Mouse (Mus musculus): Measurements from ENCODE around the gene Inpp5a.

Gene Inpp5a

GRCm38 (mm10) chr7:139479077-139479476 is 90.2 kb downstream of the Inpp5a start:
- DNase-seq (ENCODE audit: low read depth), result no peak

DNA sequence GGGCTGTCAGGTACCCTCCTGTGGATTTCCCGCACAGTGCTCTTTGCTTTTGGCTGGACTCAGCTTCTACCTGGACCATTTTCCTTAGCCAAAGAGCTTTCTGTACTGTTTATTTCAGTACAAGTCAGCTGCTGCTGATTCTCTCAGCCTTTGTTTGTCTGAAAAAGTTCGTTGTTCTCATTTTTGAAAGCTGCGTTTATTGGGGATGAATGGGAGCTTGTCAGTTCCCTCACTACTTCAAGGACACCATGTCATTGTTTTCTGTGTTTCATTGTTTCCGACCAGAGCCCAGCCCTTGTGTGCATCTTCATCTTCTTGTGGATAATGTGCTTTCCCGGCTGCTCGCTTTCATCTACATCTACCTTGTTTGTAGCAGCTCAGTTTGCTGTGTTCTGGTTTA is 90.7 kb downstream of the Inpp5a start:
- DNase-seq (ENCODE audit: low read depth), result no peak

DNA sequence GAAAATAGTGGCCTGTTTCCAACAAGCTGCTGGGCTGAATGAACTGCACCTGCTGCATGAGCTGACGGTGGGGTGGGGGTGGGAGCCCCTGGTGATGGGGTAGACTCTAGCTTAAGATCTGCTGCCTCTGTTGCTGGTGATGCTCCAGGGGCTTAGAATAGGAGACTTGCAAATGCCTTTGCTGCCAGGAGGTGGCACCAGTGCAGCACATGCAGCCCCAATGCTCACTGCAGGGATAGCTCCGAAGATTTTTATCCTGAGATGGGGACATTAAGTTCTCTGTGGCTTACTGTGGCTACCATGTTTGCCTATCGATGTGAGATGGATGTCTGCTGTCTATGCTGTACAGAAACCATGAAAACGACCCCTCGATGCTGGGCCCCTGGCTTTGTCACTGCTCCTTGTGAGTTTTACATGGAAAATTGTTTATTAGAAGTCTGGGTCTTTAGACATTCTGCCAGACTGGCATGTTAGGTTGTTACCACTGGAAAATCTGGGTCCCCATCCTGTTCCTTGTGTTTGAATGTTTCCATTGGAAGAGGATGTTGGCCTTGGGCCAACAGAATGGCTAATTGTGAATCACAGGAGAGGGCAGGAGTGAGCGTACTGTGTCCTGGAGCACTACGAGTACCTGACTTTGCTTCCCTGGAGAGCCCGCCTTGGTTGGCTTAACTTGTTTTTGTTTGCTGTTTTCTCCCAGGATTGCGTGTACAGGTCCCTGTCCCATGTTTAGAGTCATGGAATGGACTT is 95.5 kb downstream of the Inpp5a start:
- peak; percentile 70 for DNase-seq (ENCODE audit: low read depth)

DNA sequence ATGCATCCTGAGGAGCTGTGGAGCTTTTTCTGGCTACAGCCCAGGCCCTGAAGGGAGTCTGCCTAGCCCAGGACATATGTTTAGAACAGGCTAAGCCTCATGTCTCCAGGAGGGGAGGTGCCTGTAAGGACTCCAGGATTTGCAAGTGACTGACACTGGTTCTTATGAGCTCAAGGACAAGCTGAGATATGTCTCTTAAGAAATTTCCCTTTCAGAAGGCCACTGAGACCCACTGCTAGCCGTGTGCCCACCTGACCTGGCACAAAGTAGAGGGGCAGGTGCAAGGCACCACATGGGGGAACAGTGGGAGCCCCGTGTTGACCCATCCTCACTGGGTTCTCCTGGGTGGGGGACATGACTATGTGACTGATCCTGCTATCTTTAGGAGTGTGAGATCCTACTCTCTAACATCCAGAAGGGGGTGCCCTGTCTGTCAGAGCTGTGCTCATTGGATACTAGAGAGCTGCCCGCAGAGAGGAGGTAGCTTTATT is 100.9 kb downstream of the Inpp5a start:
- no peak for DNase-seq (ENCODE audit: low read depth)

GRCm38 (mm10) chr7:139492351-139492750 is 103.4 kb downstream of the Inpp5a start:
- no peak for DNase-seq (ENCODE audit: low read depth)

DNA sequence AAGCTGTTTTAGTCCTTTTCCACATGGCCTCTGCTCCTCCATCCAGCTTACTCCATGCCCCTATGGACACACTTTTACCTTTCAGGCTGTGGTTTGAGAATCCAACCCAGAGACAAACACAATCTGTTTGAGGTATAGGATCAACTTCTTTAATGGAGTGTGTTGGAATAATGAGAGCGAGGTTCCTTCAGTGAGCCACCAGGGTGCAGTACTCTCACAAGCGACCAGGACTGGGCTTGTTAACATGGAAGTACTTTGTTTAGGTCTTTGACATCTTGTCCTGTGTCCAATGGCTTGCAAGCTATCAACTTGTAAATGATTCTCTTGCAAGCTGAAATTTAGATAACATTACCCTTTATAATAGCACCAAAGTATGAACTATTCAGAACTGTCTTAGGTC is 104.0 kb downstream of the Inpp5a start:
- peak; percentile 16 for DNase-seq (ENCODE audit: low read depth)

DNA sequence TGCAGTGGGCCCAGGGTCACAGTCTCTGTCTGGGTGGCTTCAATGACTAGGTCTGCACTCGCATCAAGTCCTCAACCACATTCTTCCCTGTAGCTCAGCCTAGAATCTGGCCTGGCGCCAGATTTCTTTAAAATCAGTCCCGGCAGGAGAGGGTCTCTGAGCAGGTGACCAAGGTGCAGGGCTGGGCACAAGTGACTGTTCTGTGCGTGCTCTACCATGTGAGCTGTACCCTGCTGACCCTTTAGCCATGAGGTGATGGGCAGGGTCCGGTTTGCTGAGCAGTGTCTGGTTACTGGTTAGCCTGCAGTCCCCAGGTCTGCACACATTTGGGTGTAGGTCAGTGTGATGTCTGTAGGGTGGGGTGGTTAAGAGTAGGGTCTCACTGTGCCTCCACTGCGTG is 106.9 kb downstream of the Inpp5a start:
- no peak for DNase-seq (ENCODE audit: low read depth)

GRCm38 (mm10) chr7:139498038-139498625 is 109.2 kb downstream of the Inpp5a start:
- DNase-seq (ENCODE audit: low read depth), result no peak

- no peak for DNase-seq (ENCODE audit: low read depth)
Observed at GRCm38 (mm10) chr7:139504064-139504463, 115.2 kb downstream of the Inpp5a start.

DNA sequence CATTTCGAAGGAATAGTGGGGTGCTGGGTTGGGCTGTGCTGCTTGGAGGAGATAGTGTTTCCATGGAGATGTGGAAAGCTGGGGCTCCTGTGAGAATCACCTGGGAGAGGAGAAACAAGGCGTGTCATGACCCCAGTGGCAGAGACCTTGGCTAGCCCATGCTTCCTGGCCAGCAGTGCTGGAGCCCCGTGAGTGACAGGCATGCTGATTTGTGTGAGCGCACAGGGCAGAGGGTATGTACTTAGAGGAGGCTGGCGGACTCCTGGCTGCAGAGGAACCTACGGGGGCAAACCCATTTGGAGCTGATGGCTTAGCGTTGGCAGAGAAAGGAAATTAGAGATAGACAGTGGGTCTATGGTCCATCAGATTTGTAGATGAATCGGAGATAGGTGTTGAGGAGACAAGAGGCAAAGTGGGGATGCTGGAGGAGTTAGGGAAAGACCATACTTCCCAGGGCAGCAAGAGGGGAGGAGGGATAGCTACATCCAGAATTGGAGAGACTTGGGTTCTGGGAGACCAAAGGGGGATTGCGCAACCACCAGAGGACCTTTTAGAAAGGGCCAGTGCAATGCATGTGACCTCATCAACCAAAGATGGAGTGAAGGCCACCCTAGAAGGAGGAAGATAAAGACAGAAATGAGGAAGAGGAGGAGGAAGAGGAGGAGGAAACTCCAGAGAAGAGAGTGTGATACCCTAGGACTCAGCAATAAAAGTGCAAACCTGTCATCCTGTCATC is 117.9 kb downstream of the Inpp5a start:
- DNase-seq (ENCODE audit: low read depth), result peak; percentile 15

- no peak for DNase-seq (ENCODE audit: low read depth)
Observed at GRCm38 (mm10) chr7:139508938-139509337, 120.0 kb downstream of the Inpp5a start.

GRCm38 (mm10) chr7:139515959-139516660 is 127.2 kb downstream of the Inpp5a start:
- peak; percentile 82 for DNase-seq (ENCODE audit: low read depth)

DNA sequence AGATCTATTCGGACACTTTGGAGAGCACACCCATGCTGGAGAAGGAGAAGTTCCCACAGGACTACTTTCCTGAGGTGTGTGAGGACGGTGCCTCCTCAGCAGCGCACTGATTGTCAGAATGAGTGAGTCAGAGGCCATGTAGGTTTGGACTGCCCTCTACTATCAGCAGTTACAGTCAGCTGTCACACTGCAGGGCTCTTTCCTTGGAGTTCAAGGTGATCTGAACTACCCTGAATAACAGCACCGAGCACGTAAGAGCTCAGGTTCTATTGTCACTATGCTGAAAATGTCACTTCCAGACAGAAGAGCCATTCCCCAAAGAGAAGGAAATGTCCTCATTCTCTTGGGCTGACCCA is 127.7 kb downstream of the Inpp5a start:
- DNase-seq (ENCODE audit: low read depth), result no peak

DNA sequence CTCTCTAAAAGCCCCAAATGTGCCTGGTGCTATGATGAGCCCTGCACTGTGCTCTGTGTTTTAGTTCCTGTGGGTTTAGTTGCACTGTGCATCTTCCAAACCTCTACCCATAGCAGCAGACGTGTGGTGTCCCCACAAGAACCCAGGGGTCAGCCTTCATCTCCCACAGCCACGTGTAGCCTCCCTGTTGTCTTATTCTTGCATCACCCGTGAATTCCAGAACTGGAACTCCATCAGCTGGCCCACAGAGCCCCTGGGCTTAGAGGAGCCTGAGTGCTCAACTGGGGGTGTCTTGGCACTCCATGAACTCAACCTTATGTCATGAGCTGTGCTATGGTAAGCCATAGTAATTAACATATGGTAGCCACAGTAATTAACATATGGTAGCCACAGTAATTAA is 129.4 kb downstream of the Inpp5a start:
- DNase-seq (ENCODE audit: low read depth), result no peak

DNA sequence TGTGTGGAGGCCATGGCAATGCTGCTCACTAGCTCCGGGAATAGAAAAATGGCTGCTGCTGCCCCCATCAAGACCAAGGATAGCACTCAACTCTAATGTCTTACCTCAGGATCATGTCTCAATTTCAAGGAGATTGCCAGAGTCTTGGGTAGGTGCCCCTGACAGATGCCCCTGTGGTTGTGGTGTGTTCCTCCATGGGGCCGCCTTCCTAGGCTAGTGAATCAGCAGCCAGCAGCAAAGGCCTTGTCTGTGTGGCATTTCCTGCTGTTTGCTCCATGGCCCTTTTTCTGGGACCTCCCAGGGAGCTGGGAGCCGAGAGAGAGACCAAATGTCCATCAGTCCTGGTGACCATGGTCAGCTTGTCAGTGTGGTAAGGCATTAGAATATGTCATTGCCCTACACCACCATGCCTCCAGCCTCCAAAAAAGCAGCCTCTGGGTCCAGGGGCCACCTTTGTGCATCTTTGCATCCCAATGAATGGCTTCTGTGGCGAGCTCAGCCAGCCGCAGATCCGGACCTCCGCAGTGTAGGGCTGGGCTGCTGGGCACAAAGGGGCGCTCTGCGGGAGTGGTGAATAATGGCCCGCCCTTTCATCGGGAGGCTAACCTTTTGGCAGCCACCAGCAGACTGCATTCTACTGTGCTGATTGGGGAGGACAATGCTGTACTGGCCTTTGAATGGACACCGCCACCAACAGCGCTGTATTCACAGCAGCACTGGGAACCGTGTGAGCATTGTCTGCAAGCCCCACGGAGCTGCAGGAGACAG is 139.6 kb downstream of the Inpp5a start:
- DNase-seq (ENCODE audit: low read depth), result no peak

DNA sequence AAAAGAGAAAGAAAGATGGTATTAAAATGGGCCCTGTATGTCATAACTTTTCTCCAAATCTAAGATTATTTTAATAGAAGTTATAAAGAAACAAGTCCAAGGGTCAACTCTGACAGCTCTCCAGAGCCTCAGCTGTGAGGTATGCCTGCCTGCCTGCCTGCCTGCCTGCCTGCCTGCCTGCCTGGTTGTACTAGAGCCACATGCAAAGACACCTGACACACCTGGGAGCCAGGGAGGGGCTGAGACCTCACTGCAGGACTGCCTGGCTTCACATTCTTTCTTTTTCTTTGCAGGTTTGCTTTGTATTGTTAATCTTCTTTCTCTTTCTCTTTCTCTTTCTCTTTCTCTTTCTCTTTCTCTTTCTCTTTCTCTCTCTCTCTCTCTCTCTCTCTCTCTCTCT is 140.3 kb downstream of the Inpp5a start:
- DNase-seq (ENCODE audit: low read depth), result no peak

DNA sequence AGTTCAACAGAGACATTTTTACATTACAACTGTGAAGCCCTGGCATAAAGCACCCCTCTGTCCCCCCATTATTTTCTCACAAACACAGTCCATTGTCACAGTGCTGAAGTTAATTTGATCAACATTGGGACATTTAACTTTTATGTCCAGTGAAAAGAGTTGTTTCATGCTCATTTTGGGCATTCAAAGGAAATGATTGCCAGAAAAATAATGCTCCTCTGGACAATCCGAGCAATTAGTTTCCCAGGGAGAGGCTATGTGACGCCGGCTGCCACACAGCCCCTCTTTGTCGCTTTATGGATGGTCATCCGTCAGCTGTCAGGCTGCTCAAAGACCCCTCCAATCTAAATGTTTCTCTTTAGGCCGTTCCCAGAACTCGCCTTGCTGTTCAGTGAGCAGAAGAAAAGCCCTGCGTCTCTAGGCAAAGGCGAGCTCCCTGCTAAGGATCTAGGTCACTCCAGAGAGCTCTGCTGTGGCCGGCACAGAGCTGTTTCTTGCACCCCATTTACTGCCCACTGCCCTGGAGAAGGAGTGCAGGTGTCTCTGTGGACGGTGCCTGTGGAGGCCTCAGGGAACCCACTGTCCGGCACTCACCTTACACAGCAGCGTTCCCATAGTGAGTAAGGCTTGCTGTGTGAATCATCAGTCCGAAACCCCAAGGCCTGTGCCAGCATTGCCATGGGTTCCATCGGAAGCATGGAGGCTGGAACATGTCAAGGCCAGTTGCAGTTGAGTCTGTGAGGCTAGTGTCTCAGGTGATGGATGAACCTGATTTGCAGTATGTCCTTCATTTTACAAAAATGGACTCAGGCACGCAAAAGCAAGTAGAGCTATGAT is 141.9 kb downstream of the Inpp5a start:
- no peak for DNase-seq (ENCODE audit: low read depth)

- no peak for DNase-seq (ENCODE audit: low read depth)
Observed at GRCm38 (mm10) chr7:139531428-139531801, 142.5 kb downstream of the Inpp5a start.

GRCm38 (mm10) chr7:139536331-139536730 is 147.4 kb downstream of the Inpp5a start:
- DNase-seq (ENCODE audit: low read depth), result no peak

DNA sequence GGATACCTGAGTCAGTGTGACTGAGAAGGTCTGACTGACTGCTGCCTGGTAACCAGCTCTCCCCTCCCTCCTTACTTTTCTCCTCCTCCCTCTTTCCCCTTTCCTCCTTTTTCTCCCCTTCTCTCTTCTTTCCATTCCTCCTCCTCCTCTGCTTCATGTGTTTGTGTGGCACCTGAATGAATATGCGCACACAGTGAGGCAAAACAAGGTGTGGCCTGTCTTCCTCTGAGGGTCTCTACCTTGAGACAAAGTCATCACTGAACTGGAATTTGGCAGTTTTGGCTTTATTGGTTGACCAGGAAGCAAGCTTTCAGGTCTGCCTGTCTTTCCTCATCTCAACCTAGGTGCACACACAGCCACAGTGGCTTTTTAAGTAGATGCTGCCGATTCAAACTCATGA is 147.9 kb downstream of the Inpp5a start:
- DNase-seq (ENCODE audit: low read depth), result no peak

DNA sequence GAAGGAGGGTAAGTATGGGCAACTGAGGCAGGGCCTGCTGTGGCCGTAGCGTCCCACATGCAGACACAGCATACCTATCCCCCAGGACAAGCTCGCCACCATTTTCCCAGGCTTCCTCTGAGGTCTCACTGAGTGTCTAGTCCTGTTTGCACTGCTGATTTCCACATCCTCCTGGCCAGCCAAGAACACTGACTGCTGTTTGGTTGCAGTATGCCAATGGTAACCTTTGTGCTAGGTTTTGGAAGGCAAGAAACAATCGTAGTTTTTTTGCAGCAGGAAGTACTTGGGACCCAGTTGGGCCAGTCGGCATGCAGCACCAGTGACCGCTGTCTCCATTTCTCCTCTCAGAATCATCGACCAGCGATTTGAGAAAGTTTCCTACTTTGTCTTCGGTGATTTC is 148.9 kb downstream of the Inpp5a start:
- no peak for DNase-seq (ENCODE audit: low read depth)
